Mouse (Mus musculus): ENCODE measurements around the gene Mitf. TPM values are rescaled to one million over a fixed set of nuclear protein-coding genes. Genes with fewer than 3 reads are reported as not detected.

Gene Mitf
- total RNA-seq (2021): 1 to 10 TPM; 5.7 to 6.0 TPM
- long read RNA-seq, experiment 1: 0 reads
- long read RNA-seq, experiment 2, partial matches to known transcripts: 0 of 1 reads
- long read RNA-seq, experiment 2, other reads (novel, unspliced or antisense): 0 of 1 reads

DNA sequence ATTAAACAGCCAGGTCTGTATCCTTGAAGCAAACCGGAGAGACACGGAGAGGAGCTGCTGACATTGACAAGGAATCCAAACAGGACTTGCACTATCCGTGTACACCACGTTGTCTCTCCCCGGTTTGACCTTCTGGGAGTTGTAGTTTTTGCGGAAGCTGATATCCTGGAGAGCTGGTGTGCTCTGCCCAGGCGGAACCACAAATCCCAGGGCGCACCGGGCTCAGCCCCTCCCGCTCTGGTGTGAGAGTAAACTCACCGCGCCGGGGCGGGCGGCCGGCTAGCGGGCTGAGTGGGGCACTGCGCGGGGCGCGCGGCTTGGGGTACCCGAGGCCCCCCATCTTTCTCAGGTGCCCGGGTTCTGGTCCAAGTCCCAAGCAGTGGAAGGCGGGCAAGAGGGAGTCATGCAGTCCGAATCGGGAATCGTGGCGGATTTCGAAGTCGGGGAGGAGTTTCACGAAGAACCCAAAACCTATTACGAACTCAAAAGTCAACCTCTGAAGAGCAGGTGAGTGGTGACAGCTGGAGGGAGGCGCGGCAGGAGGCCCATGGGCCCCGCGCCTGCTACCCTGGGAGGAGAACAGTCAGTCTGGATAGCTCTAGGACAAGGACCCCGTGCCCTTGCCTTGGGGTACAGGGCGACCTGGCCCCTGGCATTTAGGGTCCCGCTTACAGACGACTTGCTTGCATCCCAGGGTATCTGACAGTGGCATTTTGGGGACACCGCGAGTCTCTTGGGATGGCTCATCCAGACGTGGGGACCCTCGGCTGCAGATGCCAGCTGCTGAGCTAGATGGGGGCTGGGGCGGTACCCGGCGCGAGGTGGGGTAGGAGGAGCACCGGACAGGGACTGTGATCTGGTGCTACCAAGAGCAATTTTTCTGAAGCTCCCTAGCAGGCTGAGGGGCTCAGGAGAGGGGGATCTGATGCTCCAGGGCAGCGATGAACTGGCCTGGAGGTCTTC lies at the start of gene Mitf:
Gene Mitf, plus strand, starts transcription at position 272 of the 963 bp plus-strand sequence.
- intact Hi-C loops (cut with DNase I; ENCODE audit: low total_unique reads): no loop called here
- peak; percentile 93 for DNase-seq

DNA sequence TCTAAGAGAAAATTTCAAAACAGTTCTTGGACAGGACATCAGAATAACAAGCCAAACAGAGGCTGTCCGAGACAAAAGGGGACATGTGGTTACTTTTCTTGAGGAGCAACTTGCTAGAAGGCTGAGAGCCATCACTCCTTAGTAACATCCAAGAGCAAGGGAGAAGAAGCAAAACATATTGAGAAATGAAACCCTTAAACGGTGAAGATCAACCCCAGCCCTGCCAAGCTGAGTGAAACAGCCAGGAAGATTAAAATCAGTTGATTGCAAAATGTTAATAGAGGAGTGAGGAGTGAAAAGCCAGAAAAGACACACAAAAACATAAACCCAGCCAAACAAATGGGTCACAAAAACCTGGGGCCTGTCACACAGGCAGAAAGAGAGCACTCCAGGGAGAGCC lies 49.5 kb upstream of the Mitf start:
- peak; percentile 29 for DNase-seq
- intact Hi-C loops (cut with DNase I; ENCODE audit: low total_unique reads): no loop called here

DNA sequence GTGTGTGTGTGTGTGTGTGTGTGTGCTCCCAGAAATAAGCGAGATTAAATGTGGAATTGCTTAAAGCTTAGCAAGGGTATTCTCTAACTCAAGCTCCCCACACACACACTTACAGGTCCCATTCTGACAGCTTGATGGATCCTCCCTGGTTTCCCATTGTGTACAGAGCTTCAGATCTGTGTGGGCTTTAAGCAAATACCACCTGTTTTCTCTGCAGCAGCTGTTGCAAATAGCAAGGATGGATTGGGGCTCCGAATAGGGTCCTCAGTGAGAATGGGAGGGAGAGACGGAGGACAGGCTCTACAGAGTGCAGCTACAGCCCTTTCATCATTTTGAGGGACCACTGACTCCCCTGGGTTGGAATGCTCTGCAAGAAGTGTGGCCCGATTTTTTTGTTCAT lies 48.0 kb upstream of the Mitf start:
- DNase-seq: no peak
- intact Hi-C loops (cut with DNase I; ENCODE audit: low total_unique reads): no loop called here

DNA sequence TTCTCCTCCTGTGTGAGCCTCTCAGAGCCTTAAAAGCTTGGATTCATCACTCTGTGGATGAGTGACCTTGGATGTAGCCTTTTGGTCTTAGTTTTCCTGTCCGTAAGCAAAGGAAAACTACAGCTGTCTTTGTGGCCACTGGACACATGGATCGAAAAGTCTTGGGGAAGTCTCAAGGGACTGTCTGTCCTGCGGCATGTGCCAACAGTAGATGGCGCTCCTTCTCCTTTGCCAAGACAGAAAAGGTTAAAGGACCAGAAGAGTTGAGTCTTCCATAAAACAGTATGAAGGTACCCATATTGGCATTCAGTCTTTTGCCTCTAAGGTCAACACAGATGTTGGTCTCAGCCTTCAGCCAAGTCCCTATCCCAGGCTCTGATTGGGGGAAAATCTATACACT lies 47.6 kb upstream of the Mitf start:
- peak; percentile 32 for DNase-seq
- intact Hi-C loops (cut with DNase I; ENCODE audit: low total_unique reads): no loop called here

DNA sequence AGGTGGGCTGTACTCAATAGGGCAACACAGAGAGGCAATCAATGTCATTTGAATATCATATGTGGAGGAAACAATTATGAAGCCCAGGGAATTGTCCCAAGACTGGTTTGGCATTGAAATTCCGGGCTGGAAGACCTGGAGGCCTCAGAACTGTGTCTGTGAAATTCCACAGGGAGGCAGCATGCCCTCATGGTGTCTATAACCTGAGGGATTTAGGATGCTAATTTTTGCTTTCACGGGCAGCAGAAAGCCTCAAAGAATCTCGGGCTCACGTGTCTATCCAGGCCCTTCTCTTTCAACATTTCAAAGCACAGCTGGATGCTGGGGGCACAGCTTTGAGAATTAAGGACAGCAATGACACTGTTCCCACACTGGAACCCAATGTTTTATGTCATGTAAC lies 45.5 kb upstream of the Mitf start:
- intact Hi-C loops (cut with DNase I; ENCODE audit: low total_unique reads): loop anchor here (2.0 kb wide), 1 partner anchor 241 kb away; no protein-coding TSS in a partner anchor
- DNase-seq: no peak

DNA sequence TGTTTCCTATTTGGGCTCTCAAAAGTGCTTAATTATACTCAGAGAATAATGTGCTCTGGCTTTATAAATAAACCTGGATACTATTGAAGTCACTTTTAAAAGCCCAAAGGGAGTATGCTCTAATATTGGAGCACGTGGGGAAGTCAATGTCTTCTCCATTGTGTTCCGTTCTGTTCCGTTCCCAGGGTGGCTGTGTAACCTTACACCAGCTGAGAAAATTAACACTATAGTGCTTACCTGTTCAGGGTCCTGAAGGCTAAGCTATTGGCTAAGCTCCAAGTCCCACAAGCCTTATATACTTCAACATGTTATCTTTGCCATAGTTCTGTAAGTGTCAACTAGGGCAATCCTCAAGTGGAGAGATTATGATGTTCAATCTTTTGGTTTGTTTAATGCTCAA lies 42.9 kb upstream of the Mitf start:
- no peak for DNase-seq

DNA sequence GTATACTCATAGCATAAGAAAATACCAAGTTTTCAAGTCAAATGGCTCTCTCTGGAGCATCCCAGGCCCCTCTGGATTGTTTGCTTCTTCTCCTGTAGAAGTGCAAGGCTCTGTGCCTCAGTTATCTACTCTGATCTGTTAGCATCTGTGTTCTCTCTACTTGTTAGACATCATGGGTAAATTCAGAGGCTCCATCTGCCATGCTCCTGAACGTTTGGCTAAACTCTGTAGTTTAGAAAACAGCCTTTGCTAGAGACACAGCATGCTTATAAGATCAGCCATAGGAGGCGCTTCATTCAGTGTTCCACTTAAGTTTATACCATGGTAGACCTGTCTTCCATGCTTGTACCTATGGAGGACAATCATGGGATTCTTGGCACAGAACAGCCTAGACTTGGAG lies 39.0 kb upstream of the Mitf start:
- intact Hi-C loops (cut with DNase I; ENCODE audit: low total_unique reads): no loop called here

More for the DNA sequence above, 42.9 kb upstream of the Mitf start:
- intact Hi-C loops (cut with DNase I; ENCODE audit: low total_unique reads): no loop called here

DNA sequence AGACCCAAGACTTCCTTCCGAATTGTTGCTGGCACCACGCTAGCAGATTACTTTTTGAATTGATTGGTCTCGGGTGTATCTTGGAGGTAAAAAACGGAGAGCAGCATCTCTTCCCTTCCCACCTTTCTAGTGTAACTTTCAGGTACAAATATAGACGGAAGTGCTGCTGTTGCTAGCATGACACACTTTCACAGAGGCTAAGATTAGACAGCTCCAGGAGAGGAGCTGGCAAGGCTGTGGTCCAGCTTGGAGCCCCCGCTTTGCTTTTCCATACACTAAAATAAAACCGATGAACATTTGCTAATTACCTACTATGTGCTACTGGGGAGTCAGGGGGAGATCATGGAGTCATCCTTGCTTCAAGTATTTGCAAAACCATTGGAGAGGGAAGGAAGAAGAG lies 37.3 kb upstream of the Mitf start:
- intact Hi-C loops (cut with DNase I; ENCODE audit: low total_unique reads): no loop called here
- no peak for DNase-seq

More for the DNA sequence above, 39.0 kb upstream of the Mitf start:
- no peak for DNase-seq

DNA sequence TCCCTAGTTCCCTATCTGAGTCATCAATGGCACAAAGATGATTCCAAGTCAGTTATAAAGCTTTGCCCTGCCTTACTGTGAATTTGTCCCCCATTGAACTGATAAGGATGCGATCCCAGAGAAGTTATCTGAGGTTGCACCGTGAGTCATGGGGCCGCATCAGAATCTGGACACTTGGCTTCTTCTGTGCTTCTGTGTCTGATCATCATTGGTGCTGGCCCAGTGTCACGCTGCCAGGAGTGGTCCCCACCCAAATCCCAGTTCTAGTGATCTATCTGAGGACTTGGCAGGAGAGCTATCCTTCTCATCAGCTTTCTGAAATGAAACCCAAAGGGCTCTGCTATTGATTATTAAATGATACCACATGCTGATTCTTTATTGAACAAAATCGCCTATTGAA lies 25.5 kb upstream of the Mitf start:
- peak; percentile 64 for DNase-seq
- intact Hi-C loops (cut with DNase I; ENCODE audit: low total_unique reads): no loop called here

DNA sequence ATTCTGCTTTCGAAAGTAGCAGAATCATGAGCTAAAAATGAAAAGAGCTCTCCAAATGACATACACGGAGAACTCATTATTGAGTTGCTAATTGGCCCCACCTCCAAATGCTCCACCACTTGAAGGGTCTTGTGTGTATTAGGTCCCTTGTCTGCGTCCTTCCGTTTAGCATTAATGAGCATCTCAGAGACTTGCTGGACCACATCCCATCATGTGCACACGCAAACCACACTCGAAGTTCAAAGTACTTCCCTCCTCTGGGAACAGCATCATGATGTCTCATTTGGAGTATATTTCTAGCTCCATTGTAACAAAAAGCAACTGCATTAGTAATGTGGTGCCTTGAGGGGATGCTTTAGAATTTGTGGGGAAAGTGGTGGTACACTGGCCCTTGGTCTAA lies 24.6 kb upstream of the Mitf start:
- intact Hi-C loops (cut with DNase I; ENCODE audit: low total_unique reads): no loop called here

DNA sequence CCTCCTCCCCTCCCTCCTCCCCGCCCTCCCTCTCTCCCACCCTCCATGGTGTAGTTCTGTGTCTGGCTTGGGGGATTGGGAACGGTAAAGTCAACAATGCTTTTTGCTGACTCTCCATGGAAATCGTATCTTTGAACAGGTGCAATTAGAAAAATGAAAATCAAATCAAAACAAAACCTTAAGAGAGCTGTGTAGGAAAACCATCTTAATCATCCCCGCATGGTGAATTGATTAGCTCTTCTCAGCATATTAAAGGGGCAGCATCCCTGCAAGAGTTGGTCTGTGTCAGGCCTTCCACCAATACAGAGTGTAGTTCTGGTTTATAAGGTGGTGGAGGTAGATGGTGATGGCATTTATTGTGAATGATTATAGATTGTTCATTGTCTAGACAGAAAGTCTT lies 20.0 kb upstream of the Mitf start:
- intact Hi-C loops (cut with DNase I; ENCODE audit: low total_unique reads): no loop called here
- no peak for DNase-seq

More for the DNA sequence above, 24.6 kb upstream of the Mitf start:
- DNase-seq: no peak

DNA sequence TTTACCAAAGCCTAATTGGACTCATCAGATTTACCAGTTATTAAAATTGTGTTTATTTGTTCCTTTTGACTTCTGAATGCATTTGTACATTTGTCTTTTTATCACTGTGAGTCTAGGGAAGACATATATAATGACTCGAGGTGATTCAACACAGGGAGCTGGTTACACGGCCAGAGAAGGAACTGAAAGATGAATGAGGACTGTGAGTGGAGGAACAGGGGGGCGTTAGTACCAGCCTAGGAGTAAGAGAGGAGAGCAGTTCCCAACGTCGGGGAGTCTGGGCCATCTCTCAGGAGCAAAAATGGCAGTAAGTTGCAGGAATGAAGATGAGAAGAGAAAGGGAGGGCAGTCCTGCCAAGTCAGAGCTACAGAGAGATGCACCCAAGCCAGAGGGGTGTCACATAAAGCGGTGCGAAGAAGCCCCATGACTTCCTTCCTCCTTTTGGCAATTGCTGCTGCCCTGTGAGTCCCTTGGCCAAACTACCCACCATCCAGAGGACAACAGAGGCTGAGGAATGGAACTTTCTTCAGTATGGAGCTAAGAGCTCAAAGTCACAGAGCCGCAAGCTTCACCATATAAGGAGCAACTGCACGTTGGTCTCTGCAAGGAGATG lies 18.4 kb upstream of the Mitf start:
- no peak for DNase-seq
- intact Hi-C loops (cut with DNase I; ENCODE audit: low total_unique reads): no loop called here

DNA sequence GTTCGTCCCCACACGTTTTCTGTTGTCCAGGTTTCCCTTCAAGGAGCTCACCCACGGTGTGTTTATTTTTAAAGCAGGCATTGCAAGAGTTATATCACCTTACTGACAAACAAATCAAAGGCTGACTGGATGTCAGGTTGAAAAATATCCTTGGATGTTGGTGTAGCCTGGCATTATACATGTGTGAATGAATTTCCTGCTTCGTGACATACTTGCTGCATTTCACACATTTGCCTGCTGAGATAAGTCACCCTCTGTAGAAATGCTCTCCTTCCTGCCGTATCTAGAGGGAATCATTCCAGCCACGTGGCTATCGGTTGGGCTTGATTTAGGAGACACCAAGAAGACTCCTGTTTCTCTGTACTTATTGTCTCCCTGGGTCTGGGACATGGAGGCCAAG lies 17.2 kb upstream of the Mitf start:
- intact Hi-C loops (cut with DNase I; ENCODE audit: low total_unique reads): no loop called here
- DNase-seq: no peak

DNA sequence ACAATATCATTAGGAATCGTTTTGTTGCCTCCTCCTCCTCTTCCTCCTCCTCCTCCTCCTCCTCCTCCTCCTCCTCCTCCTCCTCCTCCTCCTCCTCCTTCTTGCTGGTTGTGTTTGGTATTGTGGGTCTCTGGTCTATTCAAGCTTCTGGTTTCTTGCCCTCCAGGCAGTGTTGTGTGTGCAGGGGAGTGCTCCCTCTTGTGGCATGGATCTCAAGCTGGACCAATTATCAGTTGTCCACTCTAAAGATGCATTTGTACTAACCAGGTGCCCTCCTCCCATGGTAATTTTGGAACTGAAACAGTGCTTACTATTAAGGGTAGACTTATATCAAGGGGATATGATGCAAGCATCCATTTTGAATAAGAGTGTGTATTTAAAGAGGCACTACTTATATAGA lies 14.7 kb upstream of the Mitf start:
- intact Hi-C loops (cut with DNase I; ENCODE audit: low total_unique reads): no loop called here
- DNase-seq: no peak

DNA sequence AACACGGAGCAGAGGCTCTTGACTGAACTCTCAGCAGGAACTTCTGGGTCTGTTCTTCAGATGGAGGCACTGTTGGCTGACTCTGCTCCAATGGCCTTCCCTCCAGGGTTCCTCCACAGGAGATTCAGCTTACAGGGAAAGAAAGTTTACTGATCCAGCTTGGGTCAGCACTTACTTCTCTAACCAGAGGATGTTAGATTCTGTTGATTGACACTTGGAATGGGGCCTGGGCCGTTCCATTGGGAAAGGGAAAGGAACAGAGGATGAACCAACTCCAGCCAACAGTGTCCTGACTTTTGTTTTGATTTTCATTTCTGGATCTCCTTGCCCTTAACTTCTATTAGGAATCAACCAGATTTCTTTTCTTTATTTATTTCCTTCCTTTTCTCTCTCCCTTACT lies 11.7 kb upstream of the Mitf start:
- intact Hi-C loops (cut with DNase I; ENCODE audit: low total_unique reads): no loop called here
- DNase-seq: no peak

DNA sequence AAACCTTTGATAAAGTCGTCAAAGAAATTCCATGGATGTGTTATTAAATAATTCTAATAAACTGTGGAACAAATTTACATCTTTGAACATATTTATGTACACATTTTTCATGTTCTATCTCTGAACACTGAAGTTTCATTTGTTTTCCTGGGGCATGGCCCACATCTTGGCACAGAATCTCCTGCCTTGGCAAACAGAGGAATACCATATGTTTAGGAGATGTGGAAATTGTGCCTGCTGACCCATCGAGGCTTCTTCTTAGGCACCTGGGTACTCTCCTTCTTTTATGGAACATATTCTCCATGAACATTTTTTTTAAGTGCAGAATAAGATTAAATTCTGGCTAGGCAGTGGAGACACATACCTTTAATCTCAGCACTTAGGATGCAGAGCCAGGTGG lies 6.2 kb upstream of the Mitf start:
- intact Hi-C loops (cut with DNase I; ENCODE audit: low total_unique reads): no loop called here
- no peak for DNase-seq

DNA sequence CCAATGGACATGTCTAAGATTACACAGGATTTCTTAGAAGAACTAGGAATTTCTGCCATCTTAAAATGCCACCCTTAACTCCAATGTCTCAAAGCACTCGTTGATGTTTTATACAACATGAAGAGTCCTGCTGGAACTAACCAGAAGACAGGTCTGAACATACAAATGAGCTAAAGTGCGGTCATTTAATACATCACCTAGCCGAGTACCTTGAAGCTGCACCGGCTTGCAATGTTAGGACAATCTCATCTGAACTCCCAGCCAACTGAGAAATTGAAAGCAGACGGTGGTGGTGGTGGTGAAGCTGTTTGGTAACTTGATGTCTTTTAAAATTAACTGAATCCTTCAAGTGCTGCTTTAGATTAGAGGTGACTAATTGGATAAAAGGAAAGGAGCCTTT lies 801 bp upstream of the Mitf start:
- DNase-seq: no peak

DNA sequence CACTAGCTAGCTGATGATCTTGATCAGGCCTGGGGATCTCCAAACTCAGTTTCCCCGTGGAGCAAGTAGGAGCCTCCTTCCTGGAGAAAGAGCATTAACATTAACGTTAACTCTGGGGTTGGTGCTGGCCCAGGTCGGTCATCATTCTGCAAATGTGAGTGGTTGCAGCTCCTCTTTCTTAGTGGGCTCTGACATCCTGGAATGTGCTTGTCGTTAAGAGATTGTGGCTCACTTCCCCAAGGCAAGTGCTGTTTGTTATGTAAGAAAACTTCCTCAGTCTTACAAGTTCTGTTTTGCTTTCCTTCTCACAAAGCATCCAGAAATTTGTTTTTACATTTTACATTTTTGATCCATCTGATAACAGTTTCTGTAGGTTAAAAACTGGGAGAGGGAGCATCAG lies 7.3 kb downstream of the Mitf start:
- intact Hi-C loops (cut with DNase I; ENCODE audit: low total_unique reads): no loop called here
- DNase-seq: no peak

More for the DNA sequence above, 801 bp upstream of the Mitf start:
- intact Hi-C loops (cut with DNase I; ENCODE audit: low total_unique reads): no loop called here

DNA sequence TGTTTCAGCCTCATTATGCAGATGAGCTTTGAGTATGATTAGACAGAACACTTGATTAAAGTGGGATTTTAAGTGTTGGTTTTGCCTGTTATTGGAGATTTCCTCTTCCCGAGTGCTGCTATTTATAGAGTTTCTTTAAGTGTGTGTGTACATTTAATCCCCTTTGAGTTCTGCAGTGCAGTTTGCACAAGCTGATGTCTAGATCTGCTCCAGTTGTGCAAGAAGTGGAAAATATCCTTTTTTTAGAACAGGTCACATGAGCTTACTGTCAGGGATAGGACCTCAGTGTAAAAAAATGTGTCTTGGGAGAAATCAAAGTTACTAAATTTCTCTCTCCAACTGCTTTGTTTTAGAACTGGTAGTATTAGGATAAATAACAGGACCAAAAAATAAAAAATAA lies 8.9 kb downstream of the Mitf start:
- DNase-seq: no peak
- intact Hi-C loops (cut with DNase I; ENCODE audit: low total_unique reads): no loop called here

DNA sequence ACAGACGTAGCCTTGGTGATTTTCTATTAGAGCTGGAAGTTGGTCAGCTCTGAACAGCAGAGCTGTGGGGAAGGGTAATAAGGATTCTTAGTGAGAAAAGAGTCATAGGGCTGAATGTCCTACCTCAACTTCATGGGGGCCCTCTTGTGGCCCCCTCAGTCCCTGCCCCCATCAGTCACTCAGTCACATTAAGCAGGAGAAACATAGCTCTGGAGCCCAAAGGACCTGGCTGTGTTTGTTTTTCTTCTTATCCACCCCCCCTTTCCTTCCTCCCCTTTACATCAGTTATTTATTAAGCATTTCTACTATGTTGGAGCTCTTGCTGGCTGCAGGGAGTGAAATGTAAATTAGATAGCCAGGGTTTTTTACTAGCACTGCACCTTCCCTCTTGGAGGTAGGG lies 10.0 kb downstream of the Mitf start:
- intact Hi-C loops (cut with DNase I; ENCODE audit: low total_unique reads): no loop called here
- no peak for DNase-seq

DNA sequence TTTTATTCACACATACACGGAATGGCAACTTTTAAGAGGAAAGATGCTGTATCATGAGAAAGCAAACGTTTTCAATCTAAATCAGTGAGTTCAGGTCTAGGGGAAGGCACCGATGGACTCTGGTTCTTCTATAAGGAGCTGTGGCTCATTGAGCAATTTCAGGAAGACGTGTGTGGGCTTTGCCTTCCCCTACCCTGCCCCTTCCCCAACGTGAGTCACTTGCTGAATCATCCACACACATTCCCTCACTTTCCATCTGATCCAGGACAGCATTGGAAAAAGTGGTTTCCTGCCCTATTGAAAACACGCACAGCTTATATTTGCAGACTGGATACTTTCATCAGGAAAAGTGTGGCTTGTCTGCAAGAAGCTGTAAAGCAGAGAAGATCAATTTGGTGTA lies 11.3 kb downstream of the Mitf start:
- intact Hi-C loops (cut with DNase I; ENCODE audit: low total_unique reads): no loop called here

More for the DNA sequence above, 11.3 kb downstream of the Mitf start:
- DNase-seq: no peak

Data from gastrocnemius, postnatal 14 days (tissue).